Mouse (Mus musculus): ENCODE measurements at regions not wholly inside any gene's neighbourhood (a gene's known extent, or its start where the extent isn't known, plus 50 kb on each side); places are given as distances from the start of the nearest gene placed in this dataset.
A peak's percentile ranks its signal among the peaks of the same experiment; 100 is the strongest.

GRCm38 (mm10) chr2:128217784-128218467, 92.1 kb downstream of the Bcl2l11 start:
- DNase-seq = peak; percentile 53 to 59

- DNase-seq = no peak
Measured at GRCm38 (mm10) chr2:128218961-128219360, 93.1 kb downstream of the Bcl2l11 start.

GRCm38 (mm10) chr2:128221055-128221454, 95.2 kb downstream of the Bcl2l11 start:
- DNase-seq = no peak

GRCm38 (mm10) chr2:128221657-128222056, 95.8 kb downstream of the Bcl2l11 start:
- DNase-seq = no peak

GRCm38 (mm10) chr2:128226465-128227047, 100.7 kb downstream of the Bcl2l11 start:
- DNase-seq = no peak

- DNase-seq = no peak
Measured at GRCm38 (mm10) chr2:128229730-128230129, 103.9 kb downstream of the Bcl2l11 start.

- DNase-seq = no peak
Measured at GRCm38 (mm10) chr2:128230921-128231320, 105.1 kb downstream of the Bcl2l11 start.

- DNase-seq = no peak
Measured at GRCm38 (mm10) chr2:128231338-128231737, 105.5 kb downstream of the Bcl2l11 start.

GRCm38 (mm10) chr2:128232027-128232426, 106.2 kb downstream of the Bcl2l11 start:
- peak in 1 of 2 experiments; percentile 30 for DNase-seq

- no peak for DNase-seq
Measured at GRCm38 (mm10) chr2:128235127-128235526, 109.3 kb downstream of the Bcl2l11 start.

- DNase-seq = no peak
Measured at GRCm38 (mm10) chr2:128239451-128239850, 113.6 kb downstream of the Bcl2l11 start.

GRCm38 (mm10) chr2:128240054-128240453, 114.2 kb downstream of the Bcl2l11 start:
- DNase-seq = no peak

GRCm38 (mm10) chr2:128240536-128241279, 114.9 kb downstream of the Bcl2l11 start:
- peak; percentile 83 to 88 for DNase-seq

GRCm38 (mm10) chr2:128241280-128241665, 115.4 kb downstream of the Bcl2l11 start:
- DNase-seq = no peak

- DNase-seq = peak; percentile 12 to 35
Measured at GRCm38 (mm10) chr2:128245544-128245943, 119.7 kb downstream of the Bcl2l11 start.

GRCm38 (mm10) chr2:128247967-128248366, 122.1 kb downstream of the Bcl2l11 start:
- DNase-seq = no peak

- no peak for DNase-seq
Measured at GRCm38 (mm10) chr2:128249188-128249587, 123.3 kb downstream of the Bcl2l11 start.

- DNase-seq = no peak
Measured at GRCm38 (mm10) chr2:128249607-128250006, 123.8 kb downstream of the Bcl2l11 start.

GRCm38 (mm10) chr2:128250841-128251240, 125.0 kb downstream of the Bcl2l11 start:
- DNase-seq = no peak

GRCm38 (mm10) chr2:128256651-128257050, 130.8 kb downstream of the Bcl2l11 start:
- DNase-seq = peak in 1 of 2 experiments; percentile 41

GRCm38 (mm10) chr2:128257262-128257661, 131.4 kb downstream of the Bcl2l11 start:
- DNase-seq = no peak

- DNase-seq = no peak
Measured at GRCm38 (mm10) chr2:128263880-128264279, 138.0 kb downstream of the Bcl2l11 start.
